Mouse (Mus musculus) liver, adult 2 months (tissue): ENCODE results near the gene Nelfa.

Experiments
- CTCF ChIP-seq: fragments of 200-500 bp; IDR thresholded peaks from 2 replicates; pipeline ENCODE4 v1.5.1; 2011; ENCODE audit warnings: low read depth, low read length, control low read depth
- POLR2A ChIP-seq: fragments of 200-500 bp; IDR thresholded peaks from 2 replicates; pipeline ENCODE4 v1.6.1; 2011; ENCODE audit warnings: low read length, control low read depth; ENCODE audit not compliant: insufficient read depth; ENCODE audit errors: extremely low read depth

DNA sequence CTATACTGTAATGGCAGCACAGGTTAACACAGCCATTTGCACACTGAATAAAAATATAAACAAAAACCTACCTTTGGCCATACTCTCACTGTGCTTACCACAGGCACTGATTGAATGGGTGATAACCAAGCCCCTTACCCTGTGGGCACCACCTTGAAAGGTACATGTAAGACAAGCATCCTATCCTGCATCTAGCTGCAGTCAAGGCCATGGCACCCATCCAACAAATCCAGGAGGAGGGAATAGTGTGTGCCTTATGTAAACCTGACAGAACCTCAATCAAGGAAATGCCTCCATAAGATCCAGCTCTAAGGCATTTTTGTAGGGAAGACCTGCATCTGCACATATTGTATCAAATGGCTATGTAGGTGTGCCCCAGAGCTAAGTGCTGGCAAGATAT is 10.0 kb downstream of the Nelfa start:
- TF ChIP-seq CTCF (no peak), POLR2A (no peak)
